30 mouse cellular contexts compared by ENCODE assay signal in genomic region chr7:58740842-58741241, GRCm38 (mm10).
DNase-seq lines count a peak whose midpoint lies in the region; ATAC-seq lines count a peak whose summit lies in the region.
"Had no signal": no experiment of that assay in that cellular context is flagged by ENCODE, and none has a peak within 500 bp of the region (broad histone marks: within the 10 kb centered on the region; RNA-seq: fewer than 3 reads in every experiment).

No protein-coding gene starts in this region.

- WGBS in hindbrain, embryonic 12.5 days = 94% methylated on average over 4 of the region's 4 CpGs

- no peak overlapping the region for H3K4me3 ChIP-seq in hindbrain, embryonic 12.5 days
- H3K4me3 ChIP-seq: embryonic facial prominence, embryonic 10.5 days; embryonic facial prominence, embryonic 15.5 days; forebrain, embryonic 12.5 days; heart, embryonic 10.5 days; heart, embryonic 15.5 days; limb, embryonic 10.5 days; limb, embryonic 15.5 days; liver, embryonic 13.5 days; midbrain, embryonic 13.5 days; neural tube, embryonic 12.5 days had no signal

- H3K9ac ChIP-seq in hindbrain, embryonic 12.5 days = no peak overlapping the region
- H3K9ac ChIP-seq: embryonic facial prominence, embryonic 15.5 days; forebrain, embryonic 12.5 days; forebrain, postnatal 0 days; heart, embryonic 15.5 days; hindbrain, embryonic 14.5 days; limb, embryonic 15.5 days; liver, embryonic 13.5 days; midbrain, embryonic 13.5 days; neural tube, embryonic 12.5 days had no signal

- peak; percentile 25 for DNase-seq in lung, postnatal 36 days
- DNase-seq in lung, adult 18-20 months = no peak
- peak; percentile 37 for DNase-seq in naive thymus-derived CD4-positive, alpha-beta T cell, adult 2 months (ENCODE audit: low read depth)
- DNase-seq in layer of hippocampus, adult 18-20 months (ENCODE audit: low spot score in 2 of 2) = no peak
- DNase-seq in left cerebral cortex, adult 8-10 months (ENCODE audit: low spot score in 2 of 2) = no peak
- DNase-seq: adrenal gland, adult 2 months; adrenal gland, postnatal 36 days; cerebellum, adult 18-20 months; cerebellum, postnatal 10 days; forebrain, postnatal 0 days; heart, postnatal 36 days; kidney, adult 11 months; kidney, postnatal 36 days; layer of hippocampus, postnatal 36 days; liver, embryonic 13.5 days; lung, adult 2 months; lung, postnatal 10 days had no signal

- H3K4me1 ChIP-seq in hindbrain, embryonic 12.5 days = no peaks in the 10 kb centered on the region
- H3K4me1 ChIP-seq: embryonic facial prominence, embryonic 10.5 days; embryonic facial prominence, embryonic 15.5 days; forebrain, embryonic 12.5 days; heart, embryonic 10.5 days; heart, embryonic 15.5 days; limb, embryonic 15.5 days; liver, embryonic 13.5 days; midbrain, embryonic 13.5 days; neural tube, embryonic 12.5 days had no signal

- H3K27me3 ChIP-seq in hindbrain, embryonic 12.5 days = no peaks in the 10 kb centered on the region
- H3K27me3 ChIP-seq: embryonic facial prominence, embryonic 15.5 days; forebrain, embryonic 12.5 days; heart, embryonic 15.5 days; limb, embryonic 15.5 days; liver, embryonic 13.5 days; midbrain, embryonic 13.5 days; neural tube, embryonic 12.5 days had no signal

- H3K4me2 ChIP-seq in hindbrain, embryonic 12.5 days (replicated peaks) = no peak overlapping the region
- H3K4me2 ChIP-seq: embryonic facial prominence, embryonic 15.5 days; forebrain, embryonic 12.5 days; heart, embryonic 15.5 days; hindbrain, embryonic 14.5 days; limb, embryonic 15.5 days; liver, embryonic 13.5 days; midbrain, embryonic 13.5 days; neural tube, embryonic 12.5 days had no signal

- H3K27ac ChIP-seq in hindbrain, embryonic 12.5 days = no peak overlapping the region
- H3K27ac ChIP-seq: embryonic facial prominence, embryonic 10.5 days; embryonic facial prominence, embryonic 15.5 days; forebrain, embryonic 12.5 days; heart, embryonic 10.5 days; heart, embryonic 15.5 days; hindbrain, embryonic 14.5 days; limb, embryonic 10.5 days; limb, embryonic 15.5 days; liver, embryonic 13.5 days; midbrain, embryonic 13.5 days; neural tube, embryonic 12.5 days had no signal

- no peaks in the 10 kb centered on the region for H3K36me3 ChIP-seq in hindbrain, embryonic 12.5 days
- H3K36me3 ChIP-seq: embryonic facial prominence, embryonic 10.5 days; embryonic facial prominence, embryonic 15.5 days; forebrain, embryonic 12.5 days; heart, embryonic 10.5 days; heart, embryonic 15.5 days; limb, embryonic 10.5 days; limb, embryonic 15.5 days; liver, embryonic 13.5 days; midbrain, embryonic 13.5 days; neural tube, embryonic 12.5 days had no signal

- 0 out of 4 replicates have a peak, but pooled peaks have one; percentile 12 to 20 for ATAC-seq in hematopoietic stem cell, adult 5-6 weeks (replicated peaks in 1 of 2; ENCODE audit: insufficient read depth in 1 of 2, low FRiP score in 2 of 2, low TSS enrichment in 1 of 2, low read depth in 1 of 2, poor library complexity in 2 of 2, severe bottlenecking in 2 of 2)
- ATAC-seq in hindbrain, embryonic 12.5 days (ENCODE audit: low FRiP score) = no peak
- ATAC-seq: activated CD4-positive, CD25-positive, alpha-beta regulatory T cell, adult 4 months; forebrain, postnatal 0 days; midbrain, embryonic 13.5 days had no signal

- H3K9me3 ChIP-seq in hindbrain, embryonic 12.5 days (replicated peaks) = no peaks in the 10 kb centered on the region
- H3K9me3 ChIP-seq: embryonic facial prominence, embryonic 10.5 days; embryonic facial prominence, embryonic 15.5 days; forebrain, embryonic 12.5 days; heart, embryonic 10.5 days; heart, embryonic 15.5 days; limb, embryonic 10.5 days; limb, embryonic 15.5 days; liver, embryonic 13.5 days; midbrain, embryonic 13.5 days; neural tube, embryonic 12.5 days had no signal

Comparison
In these comparisons a context has a peak if more than half of its experiments do, and no peak if none do; other contexts are left out.
1. DNase-seq: peak in lung, postnatal 36 days (single experiment) and naive thymus-derived CD4-positive, alpha-beta T cell, adult 2 months (single experiment); none in lung, adult 18-20 months (0 of 2), layer of hippocampus, adult 18-20 months (0 of 2) and left cerebral cortex, adult 8-10 months (0 of 2).